Mouse (Mus musculus) thymus, postnatal 10 days (tissue): ENCODE measurements around the gene Nr6a1.

Source experiments
- DNase-seq, 2 experiments: peaks; one replicate each; pipeline ENCODE4 v3.0.0; 2021; ENCODE audit warnings: low spot score in 2 of 2

The Nr6a1 gene

DNA sequence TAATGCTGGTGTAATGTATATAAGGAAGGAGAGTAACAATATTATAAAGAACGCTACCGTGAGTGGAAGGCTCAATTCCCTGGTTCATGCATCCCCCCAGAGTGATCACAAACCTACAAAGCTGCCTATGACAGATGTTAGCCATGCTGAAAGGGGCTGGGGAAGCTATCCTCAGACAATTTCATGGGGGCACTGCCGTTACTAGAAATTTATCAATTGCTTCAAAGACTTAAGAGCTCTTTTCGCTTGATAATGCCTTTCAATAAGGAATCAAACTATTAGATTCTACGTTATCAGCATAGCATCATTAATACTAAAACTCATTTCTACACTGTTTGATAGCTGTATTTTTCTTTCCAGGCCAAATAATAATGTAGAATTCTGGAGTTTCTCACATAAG, 144.1 kb downstream of the Nr6a1 start:
- DNase-seq = no peak

DNA sequence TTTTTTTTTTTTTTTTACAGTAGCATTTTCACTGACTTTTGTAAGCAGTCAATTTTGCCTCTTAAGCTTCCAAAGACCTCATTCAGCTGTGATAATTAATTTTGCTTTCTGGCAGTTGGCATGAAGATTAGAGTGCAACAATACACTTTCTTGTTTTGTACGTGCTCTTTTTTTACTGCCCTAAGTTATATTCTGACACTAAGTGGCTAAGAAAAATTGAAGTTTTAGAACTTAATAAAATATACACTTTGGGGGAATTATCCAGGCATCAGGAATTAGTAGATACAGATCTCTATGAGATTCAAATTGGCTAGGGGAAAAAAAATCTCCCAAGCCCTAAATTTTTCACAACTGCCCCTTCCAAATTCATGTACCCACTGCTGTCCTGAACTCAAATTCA, 144.8 kb downstream of the Nr6a1 start:
- DNase-seq = no peak

DNA sequence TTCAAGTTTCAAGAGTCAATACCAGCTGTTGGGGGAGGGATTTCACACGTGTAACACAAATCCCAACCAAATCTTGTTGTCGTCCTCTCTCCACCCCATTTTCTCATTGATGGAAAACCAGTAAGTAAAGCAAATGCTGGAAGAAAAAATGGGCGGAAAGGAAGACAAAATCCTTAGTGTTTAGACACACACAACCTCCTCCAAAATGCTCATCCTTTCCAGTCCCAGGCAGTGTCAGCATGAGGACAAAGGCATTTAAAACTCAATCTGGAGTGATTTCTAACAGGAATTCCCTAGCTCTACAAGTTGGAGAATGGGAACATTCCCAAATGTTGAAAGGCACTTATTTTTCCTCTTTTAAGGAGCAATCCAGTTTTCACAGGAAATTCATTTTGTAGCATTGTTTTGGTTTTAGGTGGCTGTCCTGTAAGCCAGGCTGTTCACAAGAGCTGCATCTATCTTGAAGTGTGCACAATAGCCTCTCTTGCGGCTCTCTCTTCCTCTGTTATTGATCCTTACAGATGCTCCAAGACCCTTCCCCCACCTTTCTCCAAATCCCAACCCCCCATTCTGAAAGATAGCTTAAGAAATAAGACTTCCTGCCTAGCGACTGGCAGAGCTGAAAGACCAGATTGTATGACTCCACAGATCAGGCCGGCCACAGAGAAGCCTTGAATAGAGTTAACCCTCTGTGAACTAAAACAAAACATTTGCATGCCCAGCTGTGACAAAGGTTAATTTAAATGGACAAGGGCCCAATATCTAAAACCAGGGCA, 145.4 kb downstream of the Nr6a1 start:
- DNase-seq = no peak

DNA sequence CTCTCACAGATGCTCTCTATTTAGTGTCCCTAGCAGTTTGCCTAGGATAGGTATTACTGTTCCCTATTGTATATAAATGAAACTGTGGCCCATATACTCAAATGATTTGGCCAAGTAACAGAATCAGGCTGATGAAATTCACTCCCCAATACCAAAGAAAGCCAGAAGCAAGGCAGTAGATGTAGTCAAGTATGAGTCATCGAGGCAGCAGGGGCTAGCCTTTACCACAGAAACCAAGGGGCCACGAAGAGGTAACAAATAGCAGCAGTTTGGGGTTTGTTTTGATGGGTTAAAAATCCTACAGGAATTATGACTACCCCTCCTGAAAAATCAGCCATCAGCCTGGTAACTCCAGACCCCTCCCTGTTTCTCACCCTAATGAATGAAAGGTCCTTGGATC, 147.5 kb downstream of the Nr6a1 start:
- no peak for DNase-seq

DNA sequence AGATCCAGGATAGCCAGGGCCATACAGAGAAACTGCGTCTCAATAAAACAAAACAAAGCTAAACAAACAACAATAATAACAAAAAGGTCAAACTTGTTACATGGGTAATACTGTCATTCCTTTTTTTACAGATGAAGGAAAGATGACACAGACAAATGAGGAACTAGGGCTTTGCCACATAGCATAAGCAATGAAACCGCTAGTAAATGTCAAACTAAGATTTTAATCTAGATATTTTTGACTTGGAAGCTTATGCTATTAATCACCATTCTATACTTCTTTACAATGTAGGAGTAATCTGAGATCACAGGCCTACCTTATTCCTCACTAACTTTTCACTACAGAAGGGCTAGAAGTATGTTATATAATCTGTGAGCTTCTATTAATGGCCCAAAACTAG, 150.2 kb downstream of the Nr6a1 start:
- no peak for DNase-seq

DNA sequence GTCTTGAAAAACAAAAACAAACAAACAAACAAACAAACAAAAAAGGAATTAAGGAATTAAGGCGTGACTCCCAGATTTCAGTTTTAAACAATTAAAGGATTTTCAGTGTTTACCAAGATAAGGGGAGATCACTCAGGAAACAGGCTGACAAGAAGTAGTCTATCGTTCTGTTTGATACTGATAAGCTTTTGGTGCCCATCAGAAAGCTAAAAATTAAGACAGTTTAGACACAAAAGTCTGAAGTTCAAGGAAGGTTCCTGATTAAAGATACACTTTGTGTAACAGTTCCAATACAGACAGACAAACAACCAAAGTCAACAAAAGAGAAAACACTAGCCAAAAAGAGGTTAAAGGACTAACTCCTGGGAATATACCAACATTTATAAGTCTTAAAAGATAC, 152.6 kb downstream of the Nr6a1 start:
- no peak for DNase-seq

DNA sequence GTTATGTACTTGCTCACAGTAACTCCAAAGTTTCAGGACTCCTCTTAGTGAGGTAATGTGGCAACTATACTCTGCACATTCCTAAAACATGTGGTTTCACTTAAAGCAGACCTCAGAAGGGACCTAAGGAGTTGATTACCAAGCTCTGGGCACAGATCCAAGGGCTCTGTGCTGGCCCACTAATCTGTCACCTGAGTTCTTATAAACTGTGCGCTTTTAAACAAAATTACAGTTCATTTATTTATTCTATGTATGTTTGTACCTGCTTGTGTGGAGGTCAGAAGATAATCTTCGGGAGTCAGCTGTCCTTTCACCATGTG, 156.1 kb downstream of the Nr6a1 start:
- no peak for DNase-seq

DNA sequence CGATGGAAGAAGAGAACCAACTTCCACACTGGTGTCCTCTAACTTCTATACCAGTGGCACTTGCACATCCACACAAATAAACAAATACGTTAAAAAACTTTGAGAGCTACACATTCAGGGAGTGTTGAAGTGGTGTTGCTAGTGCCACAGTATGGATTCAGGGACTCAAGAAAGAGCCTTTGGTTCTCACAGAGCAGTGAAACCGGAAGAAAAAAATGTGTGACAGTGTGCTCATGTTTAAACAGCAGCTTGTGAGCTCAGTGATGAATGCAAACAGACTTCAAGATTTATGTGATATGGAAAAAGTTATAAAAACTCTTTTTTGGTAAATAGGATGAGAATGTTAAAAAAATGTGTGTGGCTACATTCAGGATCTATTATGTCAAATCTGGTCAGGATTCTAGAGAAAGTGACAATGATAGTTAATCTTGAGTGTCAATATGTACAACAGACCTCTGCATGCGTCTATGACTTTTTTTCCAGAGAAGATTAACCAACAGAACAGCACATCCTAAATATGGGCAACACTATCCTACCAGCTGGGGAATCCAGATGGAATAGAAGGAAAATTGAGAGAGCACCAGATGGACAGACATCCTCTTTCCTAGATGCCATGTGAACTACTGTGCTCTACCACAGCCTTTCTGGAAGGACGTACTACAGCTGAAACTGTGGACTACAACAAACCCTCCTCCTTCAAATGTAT, 156.6 kb downstream of the Nr6a1 start:
- DNase-seq = no peak

DNA sequence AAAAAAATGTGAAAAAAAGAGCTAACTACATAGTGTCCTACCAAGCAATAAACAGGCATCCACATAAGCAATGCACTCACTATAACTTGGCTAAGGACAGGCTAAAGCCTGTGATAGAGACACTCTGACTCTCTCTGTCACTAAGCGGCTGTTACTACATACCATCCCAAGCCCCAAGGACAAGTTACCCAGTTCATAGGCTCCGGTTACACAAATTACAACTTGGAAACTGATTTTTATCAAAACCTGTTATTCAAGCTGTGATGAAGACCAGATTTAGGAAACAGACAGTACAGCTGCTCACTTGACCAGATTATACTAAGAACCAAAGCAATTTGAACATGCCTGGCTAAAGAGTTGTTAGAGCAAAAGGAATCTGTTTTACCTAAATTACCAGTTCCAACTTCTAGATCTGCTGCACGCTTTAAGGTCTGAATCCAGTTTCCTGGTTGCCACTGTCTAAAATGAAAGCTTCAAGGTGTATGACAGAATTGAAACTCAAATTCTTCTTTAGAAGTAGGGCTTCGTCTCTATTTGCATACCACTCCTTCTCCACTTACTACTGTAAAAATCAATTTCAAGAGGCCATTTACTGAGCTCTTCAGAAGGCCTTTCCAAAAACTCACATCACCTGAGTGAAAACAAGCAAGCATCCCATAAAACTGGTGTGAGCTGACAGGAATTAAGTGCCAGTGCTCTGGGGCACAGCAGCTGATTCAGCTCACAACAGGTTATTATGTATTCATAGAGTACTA, 160.1 kb downstream of the Nr6a1 start:
- no peak for DNase-seq

DNA sequence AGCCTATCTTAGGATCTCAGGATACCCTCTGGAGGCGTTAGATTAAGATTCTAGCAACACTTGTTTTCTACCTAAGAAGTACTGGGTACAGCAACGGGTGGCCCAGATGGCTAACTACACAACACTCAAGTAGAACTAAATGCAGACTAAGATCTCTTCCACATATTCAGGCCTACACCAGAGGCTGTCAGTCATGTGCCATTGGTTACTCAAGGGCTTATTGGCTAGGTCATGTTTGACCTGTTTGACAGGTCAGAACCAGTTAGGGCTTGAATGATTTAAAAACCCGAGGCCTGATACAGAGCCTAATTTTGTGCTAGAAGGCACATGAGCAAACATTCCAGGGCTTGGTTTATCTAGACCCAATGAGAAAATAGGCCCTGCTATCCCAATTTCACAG, 187.6 kb downstream of the Nr6a1 start:
- DNase-seq = no peak

DNA sequence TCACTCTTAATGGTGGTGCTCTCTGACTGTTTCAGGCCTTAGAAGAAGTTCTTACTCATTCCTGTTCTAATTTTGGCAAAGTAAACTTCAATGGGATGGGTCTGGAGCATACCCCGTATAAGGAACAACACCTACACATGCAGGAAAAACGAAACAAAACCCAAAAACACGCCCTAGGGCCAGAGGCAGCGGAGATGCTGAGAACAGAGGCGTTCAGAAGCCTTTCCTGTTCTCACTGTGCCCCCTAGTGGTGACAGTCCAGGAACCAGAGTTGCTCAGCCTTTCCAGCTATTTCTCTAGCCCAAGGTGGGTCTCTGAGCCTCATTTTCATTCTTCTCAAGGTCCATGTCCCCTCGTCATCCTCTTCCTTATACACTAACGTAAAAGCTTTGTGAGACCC, 188.1 kb downstream of the Nr6a1 start:
- peak; percentile 22 to 77 for DNase-seq

DNA sequence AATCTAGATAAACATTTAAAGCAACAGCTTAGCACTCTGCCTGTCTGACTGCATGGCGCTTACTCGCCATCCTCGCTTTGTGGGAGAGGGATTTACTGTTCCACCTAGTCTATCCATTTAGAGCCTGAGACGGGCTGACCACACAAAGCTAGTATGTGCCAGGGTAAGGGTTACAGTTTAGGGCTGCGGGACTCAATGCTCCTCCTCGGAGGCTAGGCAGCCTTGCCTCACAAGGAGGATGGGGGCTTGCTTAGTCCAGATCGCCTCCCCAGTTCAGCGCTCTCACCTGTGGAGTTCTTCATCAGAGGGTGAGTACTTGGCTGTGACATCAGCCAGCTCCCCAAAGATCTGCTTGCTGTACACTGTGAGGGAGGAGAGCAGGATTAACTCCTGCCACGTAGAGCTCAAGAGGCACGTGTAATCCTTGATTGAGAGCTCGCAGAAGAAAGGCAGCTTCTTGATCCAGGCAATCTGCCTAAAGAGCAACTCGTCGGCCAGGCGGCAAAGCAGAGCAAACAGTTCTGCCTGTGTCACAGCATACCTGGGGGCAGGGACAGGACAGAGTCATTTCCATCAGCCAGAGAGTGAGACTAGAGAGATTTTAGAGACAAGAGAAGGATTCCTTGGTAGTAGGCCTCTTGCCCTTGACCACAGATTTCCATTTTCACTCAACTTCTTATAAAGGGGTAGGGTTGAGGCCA, 188.7 kb downstream of the Nr6a1 start:
- DNase-seq = no peak

DNA sequence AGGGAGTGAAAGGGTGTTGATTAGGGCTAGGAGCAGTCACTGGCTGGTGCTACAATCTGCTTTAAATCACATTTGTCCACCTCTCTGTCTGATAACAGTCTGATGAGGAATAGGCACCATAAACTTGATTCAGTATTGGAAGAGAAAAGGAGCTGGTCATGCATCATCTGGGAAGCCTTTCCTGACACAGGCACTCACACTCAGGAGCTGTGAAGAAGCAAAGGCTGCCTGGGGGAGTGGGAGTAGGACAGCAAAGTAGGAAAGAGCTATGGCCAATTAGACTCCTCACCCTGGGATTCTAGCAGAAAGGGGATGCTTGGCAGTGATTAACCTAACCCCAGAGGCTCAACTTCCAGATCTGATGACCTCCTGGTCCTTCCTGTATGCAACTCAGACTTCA, 191.7 kb downstream of the Nr6a1 start:
- DNase-seq = no peak

DNA sequence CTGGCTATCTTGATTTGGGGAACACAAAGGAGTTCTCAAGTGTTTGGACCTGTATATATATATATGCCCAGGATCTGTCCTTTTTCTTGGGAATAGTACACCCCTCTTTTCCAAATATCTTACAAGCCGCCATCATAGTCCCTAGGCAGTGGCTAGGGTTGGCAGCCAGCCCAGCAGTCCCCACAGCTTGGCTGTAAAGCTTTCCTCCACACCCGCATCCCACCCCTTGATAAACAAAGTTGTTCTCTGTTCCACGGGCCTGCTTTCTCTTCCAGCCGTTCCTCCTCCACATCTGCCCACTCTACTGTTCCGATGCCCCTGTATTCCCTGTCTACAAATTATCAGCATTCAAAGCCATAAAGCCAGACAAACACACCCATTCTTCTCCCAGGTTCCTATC, 192.8 kb downstream of the Nr6a1 start:
- no peak for DNase-seq

DNA sequence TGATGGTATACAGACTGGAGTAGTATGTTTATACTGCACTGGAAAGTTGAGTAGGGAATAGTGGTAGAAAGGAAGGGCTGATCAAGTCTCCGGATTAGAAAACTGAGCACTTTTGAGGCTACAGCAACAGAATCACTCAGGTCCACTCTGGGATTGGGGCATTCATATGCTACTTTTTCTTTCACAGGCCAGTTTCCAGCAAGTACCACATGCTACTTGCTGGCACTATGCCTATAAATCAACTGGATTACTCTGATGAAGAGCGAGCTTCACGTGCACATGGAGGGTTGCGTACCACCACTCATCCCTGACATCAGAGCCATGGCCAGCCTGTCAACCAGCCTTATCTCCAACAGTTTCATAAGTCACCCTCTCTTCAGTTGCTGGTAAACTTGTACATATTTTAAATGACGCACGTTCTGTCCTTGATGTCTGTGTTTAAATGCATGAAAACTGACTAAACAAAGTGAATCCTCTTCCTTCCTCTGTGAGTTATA, 197.1 kb downstream of the Nr6a1 start:
- no peak for DNase-seq

DNA sequence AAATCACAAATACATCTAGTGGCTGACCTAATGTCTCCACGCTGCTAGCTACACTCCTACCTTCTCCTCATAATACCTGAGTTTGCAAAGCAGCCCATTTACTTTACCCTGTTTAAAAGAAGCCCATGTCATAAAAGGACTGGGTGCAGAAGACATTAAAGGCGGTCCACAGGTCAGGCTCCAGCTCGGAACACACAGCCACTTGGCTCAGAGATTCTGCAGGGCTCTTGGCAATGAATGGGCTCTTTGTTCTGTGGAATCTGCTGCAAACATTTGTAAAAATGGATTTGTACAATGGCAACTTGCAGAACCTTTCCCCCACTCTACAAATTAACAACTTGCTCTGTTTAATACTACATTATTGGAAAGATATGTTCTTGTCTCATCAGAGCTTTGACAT, 202.1 kb downstream of the Nr6a1 start:
- no peak for DNase-seq

DNA sequence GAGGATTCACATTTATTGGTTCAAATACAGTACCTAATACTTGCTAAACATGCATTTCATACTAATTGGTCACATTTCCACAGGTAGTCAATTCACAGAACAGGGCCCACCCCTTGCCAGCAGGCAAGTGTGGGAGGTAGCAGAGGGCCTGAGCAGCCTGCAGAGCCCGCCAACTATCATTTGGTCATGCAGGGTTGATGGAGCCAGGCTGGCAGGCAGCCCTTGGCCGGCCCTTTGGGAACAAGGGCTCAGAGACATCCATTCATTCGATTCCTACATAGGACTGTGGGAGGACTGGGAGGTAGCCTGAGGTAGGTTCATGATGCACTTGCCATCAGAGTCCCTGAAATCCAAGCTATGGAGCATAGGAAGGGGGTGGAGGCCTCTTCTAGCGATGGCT, 204.1 kb downstream of the Nr6a1 start:
- DNase-seq = no peak

DNA sequence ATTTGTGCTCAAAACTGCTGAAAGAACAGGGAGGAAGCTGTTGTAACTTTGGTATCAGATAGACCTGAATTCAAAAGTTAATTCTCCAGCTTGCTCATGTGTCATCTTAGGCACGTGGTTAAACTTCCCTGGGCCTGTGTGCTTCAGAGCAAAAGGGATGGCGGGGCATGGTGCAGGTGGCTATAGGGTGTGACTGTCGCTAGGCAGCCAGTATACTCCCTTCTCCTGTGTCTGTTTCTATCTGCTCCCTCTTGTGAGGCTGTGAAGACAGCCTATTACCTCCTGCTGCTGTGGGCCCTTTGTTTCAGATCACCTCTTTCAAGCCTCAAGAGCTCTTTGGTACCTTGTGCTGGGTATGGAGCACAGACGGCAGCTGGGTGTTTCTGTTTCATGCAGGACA, 205.4 kb downstream of the Nr6a1 start:
- no peak for DNase-seq

DNA sequence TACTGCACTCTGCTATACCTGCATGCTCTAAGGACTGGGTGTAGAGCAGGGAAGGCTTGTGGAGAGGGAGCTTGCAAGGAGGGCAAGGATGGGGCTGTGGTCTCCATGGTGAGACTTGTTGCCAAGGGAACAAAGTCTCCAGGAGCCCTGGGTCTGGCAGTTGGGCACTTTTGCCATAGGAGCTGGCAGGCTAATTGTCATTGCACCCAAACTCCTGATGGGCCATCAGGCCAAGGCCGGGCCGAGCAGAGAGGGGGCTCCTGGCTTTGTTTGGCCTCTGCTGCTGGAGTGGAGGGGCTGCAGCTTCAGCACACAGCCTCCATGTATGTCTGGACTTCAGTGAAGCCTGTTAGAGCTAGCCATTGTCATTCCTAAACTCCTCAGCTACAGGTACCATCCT, 206.8 kb downstream of the Nr6a1 start:
- DNase-seq = no peak

DNA sequence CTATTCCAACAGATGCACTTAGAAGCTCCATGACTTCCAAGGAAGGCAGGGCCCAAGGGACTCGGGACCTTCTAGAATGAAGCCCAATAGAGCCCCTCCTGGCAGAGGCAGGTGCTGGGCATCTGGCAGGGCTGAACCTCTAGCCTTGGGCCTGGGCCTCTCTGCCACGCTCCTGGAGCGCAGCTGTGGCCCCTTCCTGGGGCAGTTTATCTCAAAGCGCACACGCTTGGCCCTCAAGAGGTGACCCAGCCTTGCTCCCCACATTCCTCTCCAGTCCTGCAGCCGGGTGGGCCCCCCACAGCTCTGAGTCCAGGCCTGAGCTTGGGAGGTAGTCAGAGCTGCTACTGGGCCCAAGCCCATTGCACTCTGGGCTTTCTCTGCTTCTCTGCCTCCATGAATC, 208.1 kb downstream of the Nr6a1 start:
- no peak for DNase-seq

DNA sequence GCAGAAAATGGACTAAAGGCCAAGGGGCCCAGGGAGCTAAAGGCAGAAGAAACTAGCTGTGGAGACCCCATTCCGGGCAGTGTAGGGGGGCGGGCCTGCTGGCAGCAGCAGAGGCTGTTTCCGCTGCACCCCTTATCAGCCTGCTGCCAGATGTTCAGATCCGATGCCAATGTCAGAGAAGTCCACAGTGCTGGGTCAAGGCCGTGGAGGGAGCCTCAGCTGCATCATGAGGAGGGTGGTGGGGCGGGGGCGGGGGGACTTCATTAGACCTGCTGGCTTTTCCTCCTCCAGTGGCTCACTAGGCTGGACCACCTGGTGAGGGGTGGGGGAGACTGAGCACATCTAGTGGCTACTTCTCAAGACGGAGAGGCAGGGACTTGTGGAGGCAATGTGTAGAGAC, 208.8 kb downstream of the Nr6a1 start:
- DNase-seq = no peak

DNA sequence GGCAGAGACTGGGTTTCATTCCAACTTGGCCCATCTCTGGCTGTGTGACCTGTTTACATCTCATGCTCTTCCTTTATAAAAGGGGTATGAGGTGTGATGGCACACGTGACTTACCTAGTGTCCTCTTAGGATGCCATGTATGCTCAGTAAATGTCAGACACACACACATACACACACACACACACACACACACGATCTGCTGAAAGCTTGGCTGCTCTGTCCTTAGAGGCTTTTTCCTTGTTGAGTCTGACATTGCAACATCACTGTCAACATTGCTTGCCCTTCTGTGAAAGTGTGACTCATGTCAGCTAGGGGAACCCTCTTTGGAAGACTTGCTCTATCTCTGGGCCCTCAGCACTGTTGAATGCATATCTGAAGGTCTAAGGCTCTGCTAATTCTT, 210.1 kb downstream of the Nr6a1 start:
- no peak for DNase-seq
